Mouse (Mus musculus) lung, embryonic 16.5 days (tissue): ENCODE results near the gene Dzip3. TPM values are rescaled to one million over a fixed set of nuclear protein-coding genes. Genes with fewer than 3 reads are reported as not detected.

ENCODE experiments used
- ATAC-seq: fragments of 200-750 bp; cut with Nextera tagmentation; 2 replicates; pipeline ENCODE4 v1.8.0; 2017; ENCODE audit warnings: low read depth, mild to moderate bottlenecking, moderate library complexity
- H3K27ac ChIP-seq: fragments of 300-500 bp; sonication (generic); 2 replicates; pipeline ENCODE4 v1.5.1; 2014; ENCODE audit warnings: mild to moderate bottlenecking, control low read depth, low read length
- H3K27me3 ChIP-seq: fragments of 300-500 bp; sonication (generic); 2 replicates; pipeline ENCODE4 v1.6.1; 2014; ENCODE audit warnings: low read depth, low read length, mixed read lengths; ENCODE audit not compliant: control insufficient read depth, insufficient read depth
- H3K36me3 ChIP-seq: fragments of 300-500 bp; sonication (generic); 2 replicates; pipeline ENCODE4 v1.6.1; 2014; ENCODE audit warnings: low read length; ENCODE audit not compliant: control insufficient read depth, insufficient read depth
- H3K4me1 ChIP-seq: fragments of 300-500 bp; sonication (generic); replicated peaks from 2 replicates; pipeline ENCODE4 v1.6.1; 2014; ENCODE audit warnings: low read length, mixed read lengths; ENCODE audit not compliant: control insufficient read depth, insufficient read depth
- H3K4me2 ChIP-seq: fragments of 300-500 bp; sonication (generic); 2 replicates; pipeline ENCODE4 v1.6.1; 2014; ENCODE audit warnings: low read depth, low read length, control low read depth
- H3K4me3 ChIP-seq: fragments of 300-500 bp; sonication (generic); 2 replicates; pipeline ENCODE4 v1.5.1; 2014; ENCODE audit warnings: mild to moderate bottlenecking, low read length, control low read depth
- H3K9ac ChIP-seq: fragments of 300-500 bp; sonication (generic); 2 replicates; pipeline ENCODE4 v1.6.1; 2014; ENCODE audit warnings: low read length, control low read depth
- H3K9me3 ChIP-seq: fragments of 300-500 bp; sonication (generic); 2 replicates; pipeline ENCODE4 v1.6.1; 2016; ENCODE audit warnings: low read length; ENCODE audit not compliant: control insufficient read depth
- WGBS: fragments of 180-500 bp; shearing (Covaris S2); extraction: QIAGEN DNeasy Blood & Tissue Kit; methylation state at CpG from one replicate; pipeline ENCODE4 v1.1.7; 2014; 5-methylcytosine and 5-hydroxymethylcytosine counted together
- polyA plus RNA-seq: library from polyadenylated mRNA; unstranded; fragments of >200 nt; fragmentation: Nextera tagmentation; extraction: Ambion mirVana; gene quantifications from 2 replicates; pipeline ENCODE4 v1.2.1, GENCODE M21; 2015

Gene Dzip3
- 24.4 and 30.4 TPM in 2 replicates for polyA plus RNA-seq

DNA sequence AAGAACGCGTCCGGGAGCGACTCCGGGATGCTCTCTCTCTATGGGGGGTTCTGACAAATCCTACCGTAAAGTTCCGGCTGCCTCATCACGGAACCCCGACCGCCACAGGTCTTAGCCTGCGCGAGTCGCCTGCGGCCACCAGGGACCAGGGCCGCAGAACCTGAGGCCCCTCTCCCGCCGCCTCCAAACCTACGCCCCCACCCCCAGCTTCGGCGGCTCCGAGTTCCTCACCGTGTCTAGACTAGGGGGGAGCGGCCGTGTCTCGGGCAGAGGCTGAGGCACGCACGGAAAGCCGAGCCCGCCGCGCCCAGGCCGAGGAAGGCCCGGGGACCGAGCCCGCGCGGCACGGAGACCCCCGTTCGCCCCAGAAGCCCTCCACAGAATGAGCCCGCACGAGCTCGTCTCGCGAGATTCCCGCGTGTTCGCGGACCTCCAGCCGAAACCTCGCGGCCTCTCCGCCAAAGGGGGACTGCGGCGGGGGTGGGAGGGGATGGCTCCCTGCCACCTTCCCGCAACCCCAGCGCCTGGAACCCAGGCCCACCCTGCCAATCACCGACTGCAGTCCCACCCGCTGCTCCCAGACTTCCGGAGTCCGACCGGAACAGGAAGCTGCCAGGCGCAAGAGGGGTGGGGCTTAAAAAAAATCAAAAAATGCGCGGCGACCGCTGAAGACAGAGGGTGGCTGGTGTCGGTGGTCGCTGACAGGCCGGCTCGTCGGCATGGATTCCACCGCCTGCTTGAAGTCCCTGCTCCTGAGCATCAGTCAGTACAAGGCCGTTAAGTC lies at the start of gene Dzip3, which contains the start of gene Cip2a:
TSS of gene Dzip3 (minus strand) at position 607 of the 784 bp plus-strand sequence.
TSS of gene Cip2a (plus strand) at position 627 of the 784 bp plus-strand sequence.
- Histone ChIP-seq H3K4me2 (peak within 1 kb of the TSS; percentile 76), H3K4me1 (peaks cover 11% of the 10 kb centered on the region), H3K9ac (peak within 1 kb of the TSS; percentile 100), H3K36me3 (peaks cover 5% of the 10 kb centered on the region), H3K27ac (peak within 1 kb of the TSS; percentile 93), H3K9me3 (no peaks in the 10 kb centered on the region), H3K27me3 (no peaks in the 10 kb centered on the region), H3K4me3 (peak within 1 kb of the TSS; percentile 97)
- WGBS, result under 1% methylated on average over 74 of the region's 74 CpGs
- peak; percentile 99 for ATAC-seq

DNA sequence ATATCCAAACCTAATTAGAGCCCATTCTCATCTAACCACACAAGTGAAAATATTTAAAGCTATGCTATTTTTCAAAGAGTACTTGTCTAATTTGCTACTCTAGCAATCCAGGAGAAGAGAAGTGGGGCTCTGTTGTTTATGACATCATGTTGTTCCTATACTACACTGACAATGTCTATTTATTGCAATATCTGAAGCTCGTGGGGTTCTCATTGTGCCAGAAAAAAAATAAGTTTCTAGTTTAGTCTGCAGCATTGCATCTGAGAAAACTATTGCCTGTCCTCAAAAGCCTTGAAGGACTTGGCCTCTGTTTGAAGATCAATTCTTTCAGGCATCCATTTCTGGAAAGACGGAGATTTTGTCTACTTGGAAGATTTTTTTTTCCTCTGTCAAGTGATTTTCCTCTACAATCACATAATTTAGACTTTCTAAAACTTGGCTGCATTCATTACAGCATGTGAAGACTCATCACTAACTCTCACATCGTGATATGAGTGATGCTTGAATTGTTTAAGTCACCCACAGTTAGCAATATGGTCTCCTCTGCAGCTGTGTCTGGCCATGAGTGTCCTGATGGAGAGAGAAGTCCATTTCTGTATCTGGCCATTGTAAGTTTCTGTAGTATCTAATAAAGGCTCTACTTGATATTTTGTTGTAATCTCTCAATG lies 46.7 kb upstream of the Dzip3 start:
- H3K4me2 ChIP-seq, result no peak overlapping the region
- no peaks in the 10 kb centered on the region for H3K4me1 ChIP-seq
- H3K4me3 ChIP-seq, result no peak overlapping the region
- 50% methylated on average over 3 of the region's 3 CpGs for WGBS
- H3K9ac ChIP-seq, result no peak overlapping the region
- no peaks in the 10 kb centered on the region for H3K36me3 ChIP-seq
- no peaks in the 10 kb centered on the region for H3K27me3 ChIP-seq
- no peak overlapping the region for H3K27ac ChIP-seq
- no peaks in the 10 kb centered on the region for H3K9me3 ChIP-seq
- peak; percentile 89 for ATAC-seq

DNA sequence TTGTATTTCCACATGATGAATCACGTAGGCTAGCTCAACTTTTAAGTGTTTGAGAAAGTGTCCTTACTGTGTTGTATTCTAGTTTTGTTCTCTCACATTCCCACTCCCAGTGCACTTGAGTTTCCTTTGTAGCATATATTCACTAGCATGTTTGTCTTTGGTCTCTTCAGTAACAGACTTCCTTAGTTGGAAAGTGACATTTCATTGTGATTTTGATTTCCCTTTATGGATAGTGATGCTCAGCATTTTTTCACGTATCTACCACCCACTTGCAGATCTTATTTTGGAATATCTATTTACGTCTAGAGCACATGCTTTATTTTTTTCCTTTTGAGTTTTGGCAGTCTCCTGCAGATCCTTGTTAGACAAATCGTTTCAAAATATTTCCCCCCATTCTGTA lies 43.8 kb upstream of the Dzip3 start:
- H3K27me3 ChIP-seq, result no peaks in the 10 kb centered on the region
- no peak overlapping the region for H3K4me3 ChIP-seq
- H3K9ac ChIP-seq, result no peak overlapping the region
- WGBS, result 46% methylated on average over 4 of the region's 4 CpGs
- H3K36me3 ChIP-seq, result no peaks in the 10 kb centered on the region
- H3K27ac ChIP-seq, result no peak overlapping the region
- no peak overlapping the region for H3K4me2 ChIP-seq
- ATAC-seq, result no peak
- no peaks in the 10 kb centered on the region for H3K9me3 ChIP-seq
- no peaks in the 10 kb centered on the region for H3K4me1 ChIP-seq

DNA sequence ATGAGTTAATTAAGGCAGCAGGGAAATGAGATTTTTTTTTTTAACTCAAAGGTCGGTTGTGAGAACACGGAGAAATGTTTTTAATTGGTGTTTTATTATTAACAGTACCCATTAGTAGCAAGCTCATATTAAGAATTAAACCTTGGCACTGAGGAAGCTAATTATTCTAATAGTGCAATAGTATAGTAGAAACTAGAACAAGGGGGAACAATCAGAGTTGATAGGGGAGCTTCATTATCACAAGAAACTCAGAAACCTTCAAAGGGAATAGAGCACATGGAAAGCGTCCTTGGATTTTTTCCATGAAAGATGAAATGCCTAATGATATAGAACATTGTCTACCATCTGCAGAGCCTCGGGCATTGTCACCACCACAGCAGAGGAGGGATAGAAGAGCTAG lies 41.9 kb upstream of the Dzip3 start:
- Histone ChIP-seq H3K9ac (no peak overlapping the region), H3K4me1 (no peaks in the 10 kb centered on the region), H3K27ac (no peak overlapping the region), H3K9me3 (no peaks in the 10 kb centered on the region), H3K27me3 (no peaks in the 10 kb centered on the region), H3K36me3 (no peaks in the 10 kb centered on the region), H3K4me3 (no peak overlapping the region), H3K4me2 (no peak overlapping the region)
- WGBS, result 78% methylated on average over 4 of the region's 4 CpGs
- ATAC-seq, result no peak

DNA sequence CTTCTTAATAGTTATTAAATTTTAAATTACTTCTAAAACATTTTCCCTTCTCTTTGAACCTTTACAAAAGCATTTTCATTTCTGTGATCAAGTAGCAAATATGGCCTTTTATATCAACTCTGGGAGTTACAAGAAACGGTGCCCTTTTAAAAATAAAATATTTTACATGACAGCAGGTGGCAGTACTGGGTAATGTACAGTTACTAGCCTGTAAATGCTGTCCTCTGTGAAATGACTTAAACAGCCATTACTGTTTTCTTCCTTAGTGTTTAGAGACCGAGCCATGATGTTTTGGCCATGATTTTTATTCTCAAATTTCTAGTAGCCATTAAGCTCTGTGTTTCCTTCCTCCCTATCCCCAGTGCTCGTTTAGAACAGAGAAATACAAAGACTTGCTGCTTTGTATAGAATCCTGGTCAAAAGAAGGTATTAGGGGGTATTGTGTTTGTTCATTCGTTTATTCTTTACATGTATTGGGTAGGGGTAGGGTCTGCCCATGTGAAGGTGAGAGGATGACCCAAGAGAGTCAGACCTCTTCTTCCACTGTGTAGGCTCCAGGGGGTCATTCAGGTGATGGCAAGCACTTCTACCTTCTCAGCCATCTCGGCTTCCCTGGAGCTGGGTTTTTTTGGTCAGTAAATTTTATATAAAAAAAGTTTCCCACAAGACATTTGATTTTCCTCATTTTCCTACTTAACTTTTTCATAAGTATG lies 22.8 kb upstream of the Dzip3 start:
- no peak overlapping the region for H3K9ac ChIP-seq
- H3K27ac ChIP-seq, result no peak overlapping the region
- H3K27me3 ChIP-seq, result no peaks in the 10 kb centered on the region
- no peak overlapping the region for H3K4me2 ChIP-seq
- no peaks in the 10 kb centered on the region for H3K4me1 ChIP-seq
- H3K9me3 ChIP-seq, result no peaks in the 10 kb centered on the region
- no peak for ATAC-seq
- WGBS, result 73% methylated on average over 5 of the region's 5 CpGs
- peaks cover 17% of the 10 kb centered on the region for H3K36me3 ChIP-seq
- no peak overlapping the region for H3K4me3 ChIP-seq

DNA sequence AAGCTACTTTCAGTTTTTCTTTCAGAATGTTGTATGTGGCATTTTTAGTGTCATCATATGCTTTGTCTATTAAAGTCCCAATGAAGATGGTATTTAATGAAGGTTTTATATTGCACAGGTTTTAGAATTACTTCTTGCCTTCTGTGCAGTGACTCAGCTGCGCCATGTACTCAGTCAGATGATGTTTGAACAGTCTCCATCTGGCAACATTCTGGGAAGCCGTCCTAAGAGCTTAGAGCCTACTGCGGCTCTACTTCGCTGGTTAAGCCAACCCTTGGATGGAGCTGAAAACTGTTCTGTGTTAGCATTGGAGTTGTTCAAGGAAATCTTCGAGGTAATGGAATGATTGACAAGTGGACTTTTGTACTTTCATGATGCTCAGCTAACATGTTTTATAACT lies 10.2 kb upstream of the Dzip3 start:
- Histone ChIP-seq H3K27ac (no peak overlapping the region), H3K4me2 (no peak overlapping the region), H3K4me3 (no peak overlapping the region), H3K9me3 (no peaks in the 10 kb centered on the region), H3K4me1 (no peaks in the 10 kb centered on the region), H3K9ac (no peak overlapping the region), H3K36me3 (peaks cover 24% of the 10 kb centered on the region), H3K27me3 (no peaks in the 10 kb centered on the region)
- ATAC-seq, result no peak
- 92% methylated on average over 5 of the region's 5 CpGs for WGBS

DNA sequence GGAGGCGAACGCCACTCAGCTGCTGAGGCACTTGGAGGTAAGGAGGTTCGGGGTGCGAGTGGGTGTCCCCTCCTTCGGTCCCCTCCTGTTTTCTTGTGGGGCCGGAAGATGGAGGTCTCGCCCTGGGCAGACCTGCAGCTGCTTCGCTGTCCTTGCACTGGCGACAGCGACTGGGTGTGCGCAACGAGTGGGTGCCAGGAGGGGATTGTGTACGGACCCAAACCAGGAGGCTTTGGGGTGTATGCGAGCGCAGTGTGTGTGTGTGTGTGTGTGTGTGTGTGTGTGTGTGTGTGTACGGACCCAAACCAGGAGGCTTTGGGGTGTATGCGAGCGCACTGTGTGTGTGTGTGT lies 353 bp upstream of the Dzip3 start:
- peaks cover 5% of the 10 kb centered on the region for H3K36me3 ChIP-seq
- peaks cover 11% of the 10 kb centered on the region for H3K4me1 ChIP-seq
- no peak; the same call in 1 of the 2 replicates for ATAC-seq
- no peaks in the 10 kb centered on the region for H3K27me3 ChIP-seq
- no peaks in the 10 kb centered on the region for H3K9me3 ChIP-seq
- peak overlapping the region; percentile 48 for H3K27ac ChIP-seq
- H3K4me3 ChIP-seq, result peak overlapping the region; percentile 97
- H3K4me2 ChIP-seq, result peak overlapping the region; percentile 76
- WGBS, result 0% methylated on average over 18 of the region's 18 CpGs
- H3K9ac ChIP-seq, result peak overlapping the region; percentile 100

DNA sequence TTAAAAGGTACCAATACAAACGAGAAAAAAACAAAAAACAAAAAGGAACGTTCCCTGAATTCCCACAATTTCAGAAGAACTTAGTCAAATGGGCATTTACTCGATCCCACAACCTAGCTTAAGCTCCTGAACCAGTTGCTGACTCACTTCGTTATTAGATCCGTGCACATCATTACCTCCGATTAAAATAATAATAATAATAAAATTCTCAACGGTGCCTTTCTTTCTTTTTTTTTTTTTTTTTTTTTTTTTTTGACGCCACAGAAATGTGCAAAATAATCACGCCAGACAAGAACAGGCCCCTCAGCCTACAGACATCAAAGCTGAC lies 770 bp downstream of the Dzip3 start:
- H3K4me1 ChIP-seq, result peaks cover 11% of the 10 kb centered on the region
- H3K9ac ChIP-seq, result peak overlapping the region; percentile 100
- WGBS, result under 1% methylated on average over 9 of the region's 9 CpGs
- ATAC-seq, result no peak
- H3K27me3 ChIP-seq, result no peaks in the 10 kb centered on the region
- H3K4me2 ChIP-seq, result peak overlapping the region; percentile 55
- no peaks in the 10 kb centered on the region for H3K9me3 ChIP-seq
- H3K36me3 ChIP-seq, result peaks cover 3% of the 10 kb centered on the region
- peak overlapping the region; percentile 97 for H3K4me3 ChIP-seq
- H3K27ac ChIP-seq, result peak overlapping the region; percentile 93
